Mouse (Mus musculus) spleen, adult 18-20 months (tissue): ENCODE data around the gene Tmem184b.

Experiments used
- DNase-seq, 2 experiments: peaks; one replicate each; pipeline ENCODE4 v3.0.0; 2022; ENCODE audit warnings: mixed read lengths in 2 of 2

The Tmem184b gene

GRCm38 (mm10) chr15:79395281-79395680 lies 8.1 kb downstream of the Tmem184b start:
- no peak for DNase-seq

- DNase-seq, result no peak
These were observed 8.5 kb downstream of the Tmem184b start for GRCm38 (mm10) chr15:79394842-79395241.

DNA sequence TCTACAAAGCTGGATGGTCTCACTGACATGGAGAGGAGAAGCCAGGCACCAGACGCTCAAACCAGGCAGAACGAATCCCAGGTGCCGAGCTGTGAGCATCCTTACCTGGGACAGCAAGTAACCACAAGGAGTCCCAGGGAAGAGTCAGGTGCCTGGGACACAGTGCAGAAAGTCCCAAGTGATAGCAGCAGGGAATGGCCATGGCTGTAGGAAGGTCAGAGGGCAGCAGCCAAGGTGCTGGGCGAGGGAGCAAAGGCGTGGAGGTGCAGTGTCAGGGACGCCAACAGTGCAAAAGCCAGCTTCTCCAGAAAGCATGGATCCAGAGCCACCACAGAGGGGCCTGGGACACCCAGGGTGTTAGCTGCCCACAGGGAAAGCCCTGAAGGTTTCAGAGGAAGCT lies 10.3 kb downstream of the Tmem184b start:
- DNase-seq, result no peak

GRCm38 (mm10) chr15:79392527-79392926 lies 10.8 kb downstream of the Tmem184b start:
- no peak for DNase-seq

DNA sequence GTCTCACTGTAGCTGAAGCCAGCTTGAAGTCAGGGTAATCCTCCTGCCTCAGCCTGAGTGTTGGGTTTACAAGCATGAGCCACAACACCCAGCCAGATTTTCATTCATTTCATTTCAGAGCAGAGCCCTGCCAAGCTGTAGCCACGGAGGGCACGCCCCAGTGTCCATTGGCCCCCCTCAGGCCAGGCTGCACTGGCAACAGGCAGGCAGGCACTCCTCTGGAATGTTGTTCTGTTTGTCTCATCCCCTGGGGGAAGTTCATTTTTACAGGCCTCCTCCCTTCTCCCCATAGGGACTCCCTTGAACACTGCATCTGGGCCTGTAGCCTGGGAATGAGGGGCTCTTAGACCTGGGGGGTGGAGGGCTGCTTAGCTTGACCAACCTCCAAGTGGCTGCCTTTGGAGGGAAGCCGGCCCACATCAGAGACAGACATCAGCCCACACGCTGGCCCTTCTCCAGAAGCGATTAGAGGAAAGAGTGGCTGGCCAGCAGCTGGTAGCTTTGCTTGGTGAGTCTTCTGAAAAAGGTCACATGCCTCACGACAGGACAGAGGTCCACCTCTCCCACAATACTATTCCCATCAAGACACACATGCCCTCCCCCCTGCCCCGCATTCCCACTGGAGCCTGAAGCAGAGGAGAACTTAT lies 11.8 kb downstream of the Tmem184b start:
- DNase-seq, result no peak

GRCm38 (mm10) chr15:79390434-79390833 lies 12.9 kb downstream of the Tmem184b start:
- DNase-seq, result no peak

- no peak for DNase-seq
These were observed 15.2 kb downstream of the Tmem184b start for GRCm38 (mm10) chr15:79388171-79388570.

DNA sequence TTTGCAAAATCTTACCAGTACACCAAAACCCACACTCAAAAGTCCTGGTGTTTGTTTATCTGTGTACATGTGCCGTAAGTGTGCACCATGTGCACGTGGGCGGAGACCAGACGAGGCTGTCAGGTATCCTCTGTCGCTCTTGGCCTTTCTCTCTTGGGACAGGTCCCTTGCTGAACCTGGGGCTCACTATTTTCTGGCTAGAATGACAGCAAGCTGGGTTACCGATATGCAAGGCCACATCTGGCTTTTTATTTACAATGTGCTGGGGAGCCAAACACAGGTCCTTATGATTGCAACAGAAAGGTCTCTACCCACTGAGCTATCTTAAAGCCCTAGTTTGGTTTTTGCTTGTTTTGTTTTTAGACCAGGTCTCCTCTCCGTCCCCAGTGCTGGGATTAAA lies 15.8 kb downstream of the Tmem184b start:
- DNase-seq, result no peak

- DNase-seq, result no peak
These were observed 16.3 kb downstream of the Tmem184b start for GRCm38 (mm10) chr15:79387081-79387480.

DNA sequence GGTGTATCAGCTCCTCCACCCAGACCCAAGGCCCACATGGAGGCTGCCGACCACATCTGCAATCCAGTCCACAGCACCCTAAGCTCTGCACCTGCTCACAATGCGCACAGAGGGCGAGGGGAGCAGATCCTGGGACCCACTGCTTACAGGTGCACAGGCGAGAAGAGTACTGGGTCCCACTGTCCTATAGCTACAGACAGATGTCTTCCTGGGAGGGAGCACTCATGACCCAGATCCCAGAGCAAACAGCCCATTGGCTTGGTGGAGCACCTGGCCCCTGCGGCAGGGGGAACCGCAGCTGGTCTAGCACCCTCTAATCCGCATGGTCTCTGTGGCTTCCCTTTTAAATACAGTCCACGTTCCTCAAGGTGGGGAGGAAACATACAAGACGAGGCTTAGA lies 21.7 kb downstream of the Tmem184b start:
- DNase-seq, result no peak

GRCm38 (mm10) chr15:79380468-79381444 lies 22.6 kb downstream of the Tmem184b start:
- DNase-seq, result peak; percentile 44 to 69

DNA sequence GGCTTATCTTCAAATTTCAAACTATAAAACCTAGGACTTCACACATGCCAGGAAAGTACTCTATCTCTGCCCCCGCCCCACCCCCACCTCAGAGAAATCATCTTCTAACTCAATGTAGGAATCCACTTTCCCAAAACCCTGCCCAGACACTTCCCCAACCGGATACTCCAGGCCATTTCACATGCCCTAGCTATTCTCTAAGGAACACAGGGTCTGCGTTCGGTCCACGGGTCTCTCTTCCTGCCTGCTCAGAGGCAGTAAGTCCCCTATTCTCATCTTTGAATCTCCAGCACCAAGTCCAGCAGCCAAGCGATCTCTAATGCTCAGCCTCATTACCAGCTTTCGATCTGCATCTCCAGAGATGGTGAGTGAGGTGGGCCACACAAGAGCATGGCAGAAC lies 23.7 kb downstream of the Tmem184b start:
- no peak for DNase-seq

GRCm38 (mm10) chr15:79378608-79379007 lies 24.8 kb downstream of the Tmem184b start:
- no peak for DNase-seq

GRCm38 (mm10) chr15:79377681-79378080 lies 25.7 kb downstream of the Tmem184b start:
- no peak for DNase-seq

GRCm38 (mm10) chr15:79374760-79375159 lies 28.6 kb downstream of the Tmem184b start:
- DNase-seq, result no peak

- no peak for DNase-seq
These were observed 33.0 kb downstream of the Tmem184b start for GRCm38 (mm10) chr15:79370281-79370843.

- DNase-seq, result no peak
These were observed 33.7 kb downstream of the Tmem184b start for GRCm38 (mm10) chr15:79369452-79370280.

DNA sequence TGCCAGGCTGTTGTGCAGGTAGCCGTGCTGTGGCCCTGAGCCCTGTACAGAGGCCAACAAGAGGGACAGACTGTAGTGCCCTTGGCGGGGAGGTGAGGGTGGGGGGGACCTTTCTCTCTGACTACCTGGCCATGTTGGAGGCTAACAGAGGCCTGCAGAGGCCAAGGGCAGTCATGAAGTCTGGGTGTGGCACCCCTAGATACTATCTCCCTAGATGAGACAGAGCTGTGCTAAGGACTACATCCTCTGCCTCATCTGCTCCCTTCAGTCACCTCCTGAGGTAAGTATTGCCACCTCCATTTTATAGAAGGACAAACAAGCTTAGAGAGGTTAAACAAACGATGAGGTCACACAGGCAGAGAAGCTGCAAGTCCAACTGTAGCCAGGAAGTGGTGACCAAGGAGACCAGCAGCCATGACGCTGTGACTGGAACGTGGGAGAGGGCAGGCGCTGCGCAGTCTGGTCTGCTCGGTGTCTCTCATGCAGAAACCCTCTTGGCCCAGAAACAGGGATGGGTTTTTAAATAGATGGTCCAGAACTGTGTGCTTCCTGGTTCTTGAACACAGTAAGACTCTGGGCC lies 34.4 kb downstream of the Tmem184b start:
- DNase-seq, result no peak

GRCm38 (mm10) chr15:79368313-79368811 lies 35.0 kb downstream of the Tmem184b start:
- DNase-seq, result no peak

DNA sequence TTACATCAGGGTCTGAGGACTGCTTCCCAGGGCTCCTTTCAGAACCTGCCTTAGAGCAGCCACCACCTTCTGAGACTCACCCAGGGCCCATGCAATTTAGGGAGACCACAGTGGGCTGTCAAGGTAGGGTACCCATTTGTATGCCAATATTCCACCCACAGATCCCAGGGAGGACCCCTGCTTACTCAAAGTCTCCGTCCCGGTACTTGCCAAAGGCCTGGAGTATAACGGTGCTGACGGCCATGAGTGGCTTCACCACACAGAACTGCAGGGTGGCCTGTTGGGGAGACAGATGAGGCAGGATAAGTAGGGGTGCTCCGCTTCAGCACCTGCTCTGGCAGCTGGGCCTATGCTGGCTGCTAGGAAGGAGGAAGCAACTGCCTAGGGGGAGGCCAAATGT lies 37.0 kb downstream of the Tmem184b start:
- DNase-seq, result no peak

GRCm38 (mm10) chr15:79365068-79365467 lies 38.3 kb downstream of the Tmem184b start:
- no peak for DNase-seq

GRCm38 (mm10) chr15:79364120-79364519 lies 39.2 kb downstream of the Tmem184b start:
- DNase-seq, result no peak
